Mouse (Mus musculus) forebrain, embryonic 12.5 days (tissue): ENCODE measurements around the gene Vwf. TPM values are rescaled to one million over a fixed set of nuclear protein-coding genes. Genes with fewer than 3 reads are reported as not detected.

Experiments used
- ATAC-seq: fragments of 200-750 bp; cut with Nextera tagmentation; 2 replicates; pipeline ENCODE4 v1.8.0; 2017; ENCODE audit warnings: moderate TSS enrichment; ENCODE audit not compliant: low FRiP score
- H3K27ac ChIP-seq: fragments of 300-500 bp; sonication (generic); 2 replicates; pipeline ENCODE4 v1.5.1; 2016; ENCODE audit warnings: mild to moderate bottlenecking
- H3K27me3 ChIP-seq: fragments of 300-500 bp; sonication (generic); 2 replicates; pipeline ENCODE4 v1.6.1; 2016; ENCODE audit warnings: mild to moderate bottlenecking
- H3K36me3 ChIP-seq: fragments of 300-500 bp; sonication (generic); replicated peaks from 2 replicates; pipeline ENCODE4 v1.6.1; 2016; ENCODE audit warnings: mild to moderate bottlenecking
- H3K4me1 ChIP-seq: fragments of 300-500 bp; sonication (generic); 2 replicates; pipeline ENCODE4 v1.6.1; 2016
- H3K4me2 ChIP-seq: fragments of 300-500 bp; sonication (generic); 2 replicates; pipeline ENCODE4 v1.6.1; 2016; ENCODE audit warnings: mild to moderate bottlenecking, moderate library complexity
- H3K4me3 ChIP-seq: fragments of 300-500 bp; sonication (generic); replicated peaks from 2 replicates; pipeline ENCODE4 v1.5.1; 2016; ENCODE audit warnings: mild to moderate bottlenecking
- H3K9ac ChIP-seq: fragments of 300-500 bp; sonication (generic); 2 replicates; pipeline ENCODE4 v1.6.1; 2016; ENCODE audit warnings: mild to moderate bottlenecking
- H3K9me3 ChIP-seq: fragments of 300-500 bp; sonication (generic); 2 replicates; pipeline ENCODE4 v1.6.1; 2016
- WGBS: fragments of 180-500 bp; shearing (Covaris S2); methylation state at CpG from one replicate; pipeline ENCODE4 v1.1.7; 2016; 5-methylcytosine and 5-hydroxymethylcytosine counted together
- polyA plus RNA-seq: library from polyadenylated mRNA; unstranded; fragments of >200 nt; fragmentation: Nextera tagmentation; extraction: Ambion mirVana; gene quantifications from 2 replicates; pipeline ENCODE4 v1.2.1, GENCODE M21; 2016

Gene Vwf
- polyA plus RNA-seq, 1 experiment from 2014 or later = 10.3 TPM

DNA sequence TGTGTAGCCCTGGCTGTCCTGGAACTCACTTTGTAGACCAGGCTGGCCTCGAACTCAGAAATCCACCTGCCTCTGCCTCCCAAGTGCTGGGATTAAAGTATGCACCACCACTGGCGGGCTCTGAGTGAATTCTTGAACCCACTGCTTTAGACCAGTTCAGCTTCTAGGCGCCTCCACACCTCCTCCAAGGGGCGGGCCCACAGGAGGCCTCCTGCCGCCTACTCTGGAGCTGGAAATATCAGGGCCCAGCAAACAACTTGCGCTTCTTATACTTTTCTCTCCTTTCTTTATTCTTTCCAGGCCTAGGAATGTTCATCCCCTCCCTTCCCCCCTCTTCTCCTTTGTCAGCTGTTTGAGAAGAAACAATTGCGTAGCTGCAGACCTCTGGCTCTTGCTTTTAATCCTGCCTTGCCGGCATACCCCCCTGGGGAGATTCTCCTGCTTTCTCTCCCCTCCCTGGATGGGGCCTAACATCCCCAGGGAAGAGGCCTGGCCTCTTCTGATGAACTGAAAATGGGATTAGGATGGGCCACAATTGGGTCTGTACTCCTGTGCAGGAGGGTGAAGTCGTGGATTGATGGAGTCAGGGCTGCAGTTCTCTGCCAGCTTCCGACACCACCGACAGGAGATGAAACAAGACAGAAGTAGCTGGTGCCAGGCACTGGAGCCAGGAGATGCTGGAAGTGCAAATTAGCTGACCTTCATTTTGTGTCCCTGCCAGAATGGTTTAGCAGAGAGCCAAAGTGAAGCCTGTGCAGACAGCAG, 31.5 kb downstream of the Vwf start:
- Histone ChIP-seq H3K9ac (no peak overlapping the region), H3K9me3 (no peaks in the 10 kb centered on the region), H3K36me3 (no peaks in the 10 kb centered on the region), H3K27ac (no peak overlapping the region), H3K4me3 (no peak overlapping the region), H3K27me3 (no peaks in the 10 kb centered on the region), H3K4me1 (peaks cover 20% of the 10 kb centered on the region), H3K4me2 (no peak overlapping the region)
- ATAC-seq = no peak
- 18% methylated on average over 11 of the region's 11 CpGs for WGBS

GRCm38 (mm10) chr6:125578647-125579011, 32.1 kb downstream of the Vwf start:
- no peaks in the 10 kb centered on the region for H3K27me3 ChIP-seq

GRCm38 (mm10) chr6:125579864-125580263, 33.3 kb downstream of the Vwf start:
- Histone ChIP-seq H3K36me3 (no peaks in the 10 kb centered on the region), H3K27ac (no peak overlapping the region), H3K4me1 (peaks cover 10% of the 10 kb centered on the region), H3K4me3 (no peak overlapping the region), H3K9ac (no peak overlapping the region), H3K9me3 (no peaks in the 10 kb centered on the region), H3K4me2 (no peak overlapping the region), H3K27me3 (no peaks in the 10 kb centered on the region)
- no peak for ATAC-seq
- 86% methylated on average over 2 of the region's 2 CpGs for WGBS

More at GRCm38 (mm10) chr6:125578647-125579011, 32.1 kb downstream of the Vwf start:
- Histone ChIP-seq H3K4me3 (no peak overlapping the region), H3K9ac (no peak overlapping the region), H3K4me1 (peaks cover 14% of the 10 kb centered on the region), H3K27ac (no peak overlapping the region), H3K36me3 (no peaks in the 10 kb centered on the region), H3K9me3 (no peaks in the 10 kb centered on the region), H3K4me2 (no peak overlapping the region)
- ATAC-seq = no peak
- WGBS = 57% methylated on average over 7 of the region's 7 CpGs

DNA sequence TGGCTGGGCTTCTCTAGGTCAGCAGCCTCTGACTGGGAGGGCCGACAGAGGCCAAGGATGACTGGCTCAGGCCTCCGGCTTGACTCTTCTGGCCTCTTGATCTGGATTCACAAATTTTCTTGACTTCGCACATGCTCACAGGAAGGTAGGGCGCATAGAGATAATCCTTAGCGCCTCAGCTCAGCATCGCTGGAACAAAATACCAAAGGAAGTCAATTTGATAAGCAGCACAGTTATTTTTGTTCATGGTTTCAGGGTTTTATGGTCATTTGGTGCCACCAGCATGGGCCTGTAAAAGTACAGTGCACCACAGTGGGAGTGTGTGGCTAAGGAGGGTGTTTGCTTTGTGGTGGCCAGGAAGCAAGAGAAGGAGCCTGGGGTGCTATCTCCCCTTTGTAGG, 37.1 kb downstream of the Vwf start:
- H3K9me3 ChIP-seq = no peaks in the 10 kb centered on the region
- peaks cover 16% of the 10 kb centered on the region for H3K4me1 ChIP-seq
- no peak for ATAC-seq
- no peak overlapping the region for H3K4me2 ChIP-seq
- no peak overlapping the region for H3K27ac ChIP-seq
- H3K9ac ChIP-seq = no peak overlapping the region
- H3K27me3 ChIP-seq = no peaks in the 10 kb centered on the region
- WGBS = 96% methylated on average over 6 of the region's 6 CpGs
- H3K36me3 ChIP-seq = no peaks in the 10 kb centered on the region
- H3K4me3 ChIP-seq = no peak overlapping the region

DNA sequence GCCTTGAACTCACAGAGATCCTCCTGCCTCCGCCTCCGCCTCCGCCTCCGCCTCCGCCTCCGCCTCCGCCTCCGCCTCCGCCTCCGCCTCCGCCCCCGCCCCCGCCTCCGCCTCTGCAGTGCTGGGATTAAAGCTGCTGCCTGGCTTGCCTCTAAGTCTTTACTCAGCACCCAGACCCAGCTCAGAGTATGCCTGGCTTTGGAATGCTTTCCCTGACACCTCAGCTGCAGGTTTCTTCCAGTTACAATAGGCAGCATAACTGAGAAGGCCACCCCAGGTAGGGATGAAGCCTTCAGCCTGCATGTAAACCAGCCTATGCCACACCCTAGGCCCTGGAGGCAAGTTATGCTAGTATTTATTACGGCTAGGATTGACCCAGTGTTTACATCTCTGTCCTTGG, 37.7 kb downstream of the Vwf start:
- 96% methylated on average over 13 of the region's 15 CpGs for WGBS
- H3K27ac ChIP-seq = no peak overlapping the region
- H3K4me3 ChIP-seq = no peak overlapping the region

GRCm38 (mm10) chr6:125585579-125585978, 39.0 kb downstream of the Vwf start:
- ATAC-seq = no peak
- WGBS = 69% methylated on average over 3 of the region's 3 CpGs
- Histone ChIP-seq H3K4me3 (no peak overlapping the region), H3K9me3 (no peaks in the 10 kb centered on the region), H3K27me3 (no peaks in the 10 kb centered on the region), H3K9ac (no peak overlapping the region), H3K27ac (no peak overlapping the region), H3K36me3 (no peaks in the 10 kb centered on the region), H3K4me2 (no peak overlapping the region), H3K4me1 (peaks cover 14% of the 10 kb centered on the region)

More for the DNA sequence above, 37.7 kb downstream of the Vwf start:
- Histone ChIP-seq H3K4me1 (peaks cover 14% of the 10 kb centered on the region), H3K9ac (no peak overlapping the region), H3K4me2 (no peak overlapping the region), H3K27me3 (no peaks in the 10 kb centered on the region), H3K36me3 (no peaks in the 10 kb centered on the region), H3K9me3 (no peaks in the 10 kb centered on the region)
- ATAC-seq = no peak

DNA sequence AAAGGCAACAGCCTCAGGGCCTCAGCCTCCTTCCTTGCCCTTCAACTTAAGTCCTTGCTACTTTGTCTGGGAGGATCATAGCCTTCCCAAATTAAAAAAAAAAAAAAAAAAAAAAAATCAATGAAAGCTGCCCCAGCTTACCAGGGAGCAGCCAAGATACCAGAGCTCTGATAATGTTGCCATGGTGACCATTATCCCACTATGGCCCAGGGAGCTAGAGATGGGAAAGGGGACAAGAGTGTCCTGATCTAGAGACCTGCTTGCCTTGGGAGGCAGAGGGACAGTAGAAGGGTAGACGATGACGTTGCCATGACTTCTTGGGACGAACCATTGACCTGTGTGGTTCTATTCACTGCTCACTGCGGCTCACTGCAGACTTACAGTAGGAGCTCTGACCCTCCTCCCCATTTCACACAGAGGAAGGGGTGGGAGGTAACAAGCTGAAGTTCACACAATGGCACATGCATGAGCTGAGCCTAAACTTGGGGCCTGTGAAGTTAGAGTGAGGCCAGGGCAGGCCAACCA, 39.5 kb downstream of the Vwf start:
- no peaks in the 10 kb centered on the region for H3K9me3 ChIP-seq
- ATAC-seq = no peak
- peaks cover 14% of the 10 kb centered on the region for H3K4me1 ChIP-seq
- H3K36me3 ChIP-seq = no peaks in the 10 kb centered on the region
- 77% methylated on average over 4 of the region's 4 CpGs for WGBS
- H3K27me3 ChIP-seq = no peaks in the 10 kb centered on the region
- no peak overlapping the region for H3K27ac ChIP-seq
- H3K4me2 ChIP-seq = no peak overlapping the region
- H3K9ac ChIP-seq = no peak overlapping the region
- no peak overlapping the region for H3K4me3 ChIP-seq

DNA sequence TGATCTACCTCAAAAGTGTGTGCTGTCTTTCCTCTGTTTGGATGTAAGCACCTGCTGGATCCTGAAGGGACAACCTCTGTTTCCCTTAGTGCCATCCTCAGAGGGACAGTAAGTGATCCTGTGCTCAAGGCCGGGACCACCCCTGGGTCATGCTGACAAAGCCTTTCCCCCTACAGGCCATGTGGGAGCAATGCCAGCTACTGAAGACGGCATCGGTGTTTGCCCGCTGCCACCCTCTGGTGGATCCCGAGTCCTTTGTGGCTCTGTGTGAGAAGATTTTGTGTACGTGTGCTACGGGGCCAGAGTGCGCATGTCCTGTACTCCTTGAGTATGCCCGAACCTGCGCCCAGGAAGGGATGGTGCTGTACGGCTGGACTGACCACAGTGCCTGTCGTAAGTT, 41.7 kb downstream of the Vwf start:
- no peak overlapping the region for H3K4me2 ChIP-seq
- H3K4me3 ChIP-seq = no peak overlapping the region
- H3K9me3 ChIP-seq = no peaks in the 10 kb centered on the region
- no peaks in the 10 kb centered on the region for H3K36me3 ChIP-seq
- no peak overlapping the region for H3K9ac ChIP-seq
- WGBS = 90% methylated on average over 12 of the region's 12 CpGs
- no peak overlapping the region for H3K27ac ChIP-seq
- H3K4me1 ChIP-seq = peaks cover 14% of the 10 kb centered on the region
- ATAC-seq = no peak
- H3K27me3 ChIP-seq = no peaks in the 10 kb centered on the region

- Histone ChIP-seq H3K36me3 (no peaks in the 10 kb centered on the region), H3K27me3 (0 out of 2 replicates have a peak, but pooled peaks cover 3% of the 10 kb centered on the region), H3K4me3 (no peak overlapping the region), H3K4me2 (no peak overlapping the region), H3K4me1 (peaks cover 14% of the 10 kb centered on the region), H3K27ac (no peak overlapping the region), H3K9me3 (no peaks in the 10 kb centered on the region), H3K9ac (no peak overlapping the region)
- WGBS = 76% methylated on average over 8 of the region's 8 CpGs
- ATAC-seq = no peak
These were observed 42.5 kb downstream of the Vwf start for GRCm38 (mm10) chr6:125589075-125589474.

DNA sequence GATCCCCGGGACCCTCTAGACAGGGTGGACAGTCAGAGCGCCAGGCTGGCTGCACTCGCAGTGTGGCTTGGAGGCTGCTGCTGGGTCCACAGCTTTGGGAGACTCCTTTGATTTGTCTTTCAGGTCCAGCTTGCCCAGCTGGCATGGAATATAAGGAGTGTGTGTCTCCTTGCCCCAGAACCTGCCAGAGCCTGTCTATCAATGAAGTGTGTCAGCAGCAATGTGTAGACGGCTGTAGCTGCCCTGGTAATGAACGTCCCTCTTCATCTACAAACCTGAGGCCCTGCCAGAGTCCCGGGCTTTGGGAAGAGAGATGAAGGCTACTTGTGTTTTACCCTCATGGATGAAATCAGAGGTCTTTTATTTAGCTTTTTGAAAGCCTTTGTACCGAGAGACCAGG, 43.5 kb downstream of the Vwf start:
- Histone ChIP-seq H3K4me3 (no peak overlapping the region), H3K27ac (no peak overlapping the region), H3K36me3 (no peaks in the 10 kb centered on the region), H3K4me1 (peaks cover 14% of the 10 kb centered on the region), H3K9ac (no peak overlapping the region), H3K4me2 (no peak overlapping the region), H3K9me3 (no peaks in the 10 kb centered on the region), H3K27me3 (0 out of 2 replicates have a peak, but pooled peaks cover 3% of the 10 kb centered on the region)
- WGBS = 80% methylated on average over 7 of the region's 7 CpGs
- ATAC-seq = no peak

GRCm38 (mm10) chr6:125590471-125590870, 43.9 kb downstream of the Vwf start:
- H3K27ac ChIP-seq = no peak overlapping the region
- peaks cover 10% of the 10 kb centered on the region for H3K4me1 ChIP-seq
- H3K4me2 ChIP-seq = no peak overlapping the region
- H3K36me3 ChIP-seq = no peaks in the 10 kb centered on the region
- no peak overlapping the region for H3K9ac ChIP-seq
- no peak for ATAC-seq
- H3K4me3 ChIP-seq = no peak overlapping the region
- WGBS = 65% methylated on average over 8 of the region's 8 CpGs
- no peaks in the 10 kb centered on the region for H3K9me3 ChIP-seq
- H3K27me3 ChIP-seq = 0 out of 2 replicates have a peak, but pooled peaks cover 3% of the 10 kb centered on the region

GRCm38 (mm10) chr6:125591652-125592385, 45.2 kb downstream of the Vwf start:
- 75% methylated on average over 8 of the region's 8 CpGs for whole genome bisulfite sequencing
- no peaks in the 10 kb centered on the region for H3K36me3 ChIP-seq
- H3K27ac ChIP-seq = no peak overlapping the region
- no peak overlapping the region for H3K9ac ChIP-seq
- H3K4me2 ChIP-seq = no peak overlapping the region
- ATAC-seq = no peak
- H3K9me3 ChIP-seq = no peaks in the 10 kb centered on the region
- H3K4me3 ChIP-seq = no peak overlapping the region
- 0 out of 2 replicates have a peak, but pooled peaks cover 3% of the 10 kb centered on the region for H3K27me3 ChIP-seq
- H3K4me1 ChIP-seq = peaks cover under 1% of the 10 kb centered on the region; the same call in 1 of the 2 replicates
